Mouse (Mus musculus) stomach, postnatal 0 days (tissue): ENCODE measurements around the gene Mfsd4b3. TPM values are rescaled to one million over a fixed set of nuclear protein-coding genes. Genes with fewer than 3 reads are reported as not detected.

ENCODE experiments used
- ATAC-seq: fragments of 200-750 bp; cut with Nextera tagmentation; 2 replicates; pipeline ENCODE4 v1.8.0; 2017; ENCODE audit not compliant: low FRiP score, low TSS enrichment
- DNase-seq: peaks from one replicate; pipeline ENCODE4 v3.0.0-alpha.2; 2016; ENCODE audit warnings: low spot score
- H3K27ac ChIP-seq: fragments of 300-500 bp; sonication (generic); replicated peaks from 2 replicates; pipeline ENCODE4 v1.5.1; 2014; ENCODE audit warnings: mild to moderate bottlenecking, control low read depth
- H3K27me3 ChIP-seq: fragments of 300-500 bp; sonication (generic); 2 replicates; pipeline ENCODE4 v1.6.1; 2014; ENCODE audit warnings: low read length; ENCODE audit not compliant: control insufficient read depth, insufficient read depth
- H3K36me3 ChIP-seq: fragments of 300-500 bp; sonication (generic); 2 replicates; pipeline ENCODE4 v1.6.1; 2014; ENCODE audit warnings: low read length, mixed read lengths; ENCODE audit not compliant: control insufficient read depth, insufficient read depth
- H3K4me1 ChIP-seq: fragments of 300-500 bp; sonication (generic); replicated peaks from 2 replicates; pipeline ENCODE4 v1.6.1; 2014; ENCODE audit warnings: antibody characterized with exemption; ENCODE audit not compliant: control insufficient read depth, insufficient read depth
- H3K4me2 ChIP-seq: fragments of 300-500 bp; sonication (generic); replicated peaks from 2 replicates; pipeline ENCODE4 v1.6.1; 2014; ENCODE audit warnings: low read depth, mild to moderate bottlenecking, control low read depth, moderate library complexity
- H3K4me3 ChIP-seq: fragments of 300-500 bp; sonication (generic); 2 replicates; pipeline ENCODE4 v1.5.1; 2014; ENCODE audit warnings: low read depth, low read length, control low read depth
- H3K9ac ChIP-seq: fragments of 300-500 bp; sonication (generic); 2 replicates; pipeline ENCODE4 v1.6.1; 2014; ENCODE audit warnings: mild to moderate bottlenecking, low read length, control low read depth, mixed read lengths
- H3K9me3 ChIP-seq: fragments of 300-500 bp; sonication (generic); 2 replicates; pipeline ENCODE4 v1.6.1; 2016; ENCODE audit warnings: low read length; ENCODE audit not compliant: control insufficient read depth
- CTCF ChIP-seq: IDR thresholded peaks from 2 replicates; pipeline ENCODE4 v1.5.1; 2016; ENCODE audit warnings: antibody characterized with exemption, low read depth, mild to moderate bottlenecking, moderate library complexity
- EP300 ChIP-seq: optimal IDR thresholded peaks from 2 replicates; pipeline ENCODE3; 2016; ENCODE audit warnings: antibody characterized with exemption
- WGBS: fragments of 180-500 bp; shearing (Covaris S2); extraction: QIAGEN DNeasy Blood & Tissue Kit; methylation state at CpG from one replicate; pipeline ENCODE4 v1.1.7; 2014; 5-methylcytosine and 5-hydroxymethylcytosine counted together
- polyA plus RNA-seq: library from polyadenylated mRNA; unstranded; fragments of >200 nt; fragmentation: Nextera tagmentation; extraction: Ambion mirVana; gene quantifications from 2 replicates; pipeline ENCODE4 v1.2.1, GENCODE M21; 2015

Mfsd4b3 gene
- polyA plus RNA-seq, 1 experiment from 2014 or later, result 1.7 TPM

DNA sequence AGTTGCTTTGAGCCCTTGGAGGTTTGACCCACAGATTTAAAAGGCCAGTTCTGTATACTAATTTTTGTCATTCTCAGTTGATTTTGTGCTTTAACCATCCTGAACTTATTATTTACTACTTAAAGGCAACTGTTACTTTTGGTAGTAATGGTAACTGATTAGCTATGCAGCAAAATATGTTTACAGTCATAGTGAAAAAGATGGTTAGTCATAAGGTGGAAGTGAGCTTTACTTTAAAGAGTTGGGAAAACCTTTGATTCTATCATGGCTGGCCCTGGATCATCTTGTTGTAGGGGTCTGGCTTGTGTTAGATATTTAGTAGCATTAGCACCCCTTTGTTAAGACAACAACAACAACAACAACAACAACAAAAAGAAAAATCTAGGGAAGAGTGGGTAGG lies 47.3 kb downstream of the Mfsd4b3 start:
- no peaks in the 10 kb centered on the region for H3K4me1 ChIP-seq
- no peaks in the 10 kb centered on the region for H3K9me3 ChIP-seq
- no peak overlapping the region for H3K4me2 ChIP-seq
- no peak for ATAC-seq
- no peak for TF ChIP-seq EP300
- no peak for TF ChIP-seq CTCF
- no peak overlapping the region for H3K27ac ChIP-seq
- H3K36me3 ChIP-seq, result no peaks in the 10 kb centered on the region
- H3K9ac ChIP-seq, result no peak overlapping the region
- DNase-seq, result no peak
- H3K27me3 ChIP-seq, result no peaks in the 10 kb centered on the region
- H3K4me3 ChIP-seq, result no peak overlapping the region

DNA sequence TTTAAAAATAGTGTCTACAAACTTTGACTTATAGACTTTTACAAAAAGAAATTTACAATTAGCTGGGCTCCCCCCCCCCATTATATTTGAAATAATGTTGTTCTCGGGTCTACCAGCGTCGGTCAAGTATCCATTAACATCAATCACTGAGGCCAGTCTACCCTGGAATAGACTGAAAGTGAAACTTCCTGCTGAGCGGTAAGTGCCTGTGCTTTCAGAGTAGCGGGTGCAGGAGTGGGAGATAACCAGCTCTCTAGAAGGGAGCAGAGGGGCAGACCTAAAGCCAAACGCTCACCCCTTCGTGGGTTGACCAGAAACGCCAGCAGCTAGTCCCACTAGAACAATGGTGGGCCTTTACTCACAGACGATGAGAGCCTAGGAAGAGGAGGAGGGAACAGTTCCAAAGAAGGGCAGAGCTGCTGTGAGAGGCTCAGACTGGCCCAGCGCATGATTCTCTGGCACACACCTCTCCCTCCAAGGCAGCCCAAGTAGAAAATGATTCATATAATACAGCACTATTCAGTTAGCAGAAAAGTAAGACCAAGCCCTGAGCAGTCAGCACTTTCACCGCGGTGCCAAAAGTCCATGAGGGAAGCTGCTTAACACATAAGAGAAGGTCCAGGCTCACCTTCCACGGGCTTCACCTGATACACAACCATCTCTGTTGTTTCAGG lies 51.0 kb downstream of the Mfsd4b3 start:
- H3K9ac ChIP-seq, result no peak overlapping the region
- no peak for ATAC-seq
- H3K36me3 ChIP-seq, result no peaks in the 10 kb centered on the region
- no peak for DNase-seq
- H3K27me3 ChIP-seq, result no peaks in the 10 kb centered on the region
- no peaks in the 10 kb centered on the region for H3K4me1 ChIP-seq
- no peak overlapping the region for H3K4me3 ChIP-seq
- H3K4me2 ChIP-seq, result 0 out of 2 replicates have a peak overlapping the region, but pooled peaks have one; percentile 9
- no peaks in the 10 kb centered on the region for H3K9me3 ChIP-seq
- no peak overlapping the region for H3K27ac ChIP-seq
- 52% methylated on average over 13 of the region's 13 CpGs for WGBS
- TF ChIP-seq CTCF (no peak), EP300 (no peak)

DNA sequence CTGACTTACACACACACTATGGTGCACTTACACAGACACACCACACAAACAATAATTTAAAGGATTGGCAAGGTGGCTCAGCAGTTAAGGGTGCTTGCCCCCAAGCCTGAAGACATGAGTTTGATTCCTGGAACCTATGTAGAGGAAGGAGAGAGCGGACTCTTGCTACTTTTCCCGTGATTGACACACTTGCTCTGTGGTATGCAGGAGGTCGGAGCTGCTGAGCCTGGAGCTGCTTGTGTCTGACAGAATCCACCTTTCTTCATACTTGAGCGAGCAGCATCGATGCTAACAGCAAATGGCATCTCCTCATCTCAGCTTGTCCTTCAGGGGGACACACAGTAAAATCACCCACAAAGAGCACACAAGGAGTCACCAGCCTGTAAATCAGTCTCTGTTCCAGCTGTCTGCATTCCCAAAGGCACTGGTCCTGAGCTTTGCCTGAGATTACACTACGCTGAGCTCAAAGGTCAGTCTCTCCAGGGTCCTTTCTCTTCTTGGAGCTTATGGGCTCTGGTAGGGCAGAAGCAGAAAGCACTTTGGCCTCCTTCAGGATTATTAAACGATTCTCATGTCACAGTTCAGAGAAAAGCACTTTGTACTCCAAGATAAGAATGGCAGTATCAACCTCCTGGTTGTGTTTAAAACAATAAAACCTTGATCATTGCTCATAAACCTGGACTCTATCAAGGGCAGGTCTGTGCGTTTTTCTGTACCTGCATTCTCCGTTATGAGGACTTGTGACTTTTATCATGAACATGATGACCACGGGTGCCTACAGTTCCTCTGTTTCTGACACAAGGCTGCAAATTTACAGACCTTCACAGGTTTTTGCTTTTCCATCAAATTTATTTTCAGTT lies 52.9 kb downstream of the Mfsd4b3 start:
- no peaks in the 10 kb centered on the region for H3K4me1 ChIP-seq
- DNase-seq (no peak), ATAC-seq (0 out of 2 replicates have a peak, but pooled peaks have one; percentile 51)
- no peaks in the 10 kb centered on the region for H3K9me3 ChIP-seq
- no peaks in the 10 kb centered on the region for H3K36me3 ChIP-seq
- WGBS, result 69% methylated on average over 10 of the region's 10 CpGs
- H3K27me3 ChIP-seq, result no peaks in the 10 kb centered on the region
- TF ChIP-seq EP300 (no peak), CTCF (no peak)
- no peak overlapping the region for H3K27ac ChIP-seq
- no peak overlapping the region for H3K4me2 ChIP-seq
- H3K4me3 ChIP-seq, result no peak overlapping the region
- H3K9ac ChIP-seq, result no peak overlapping the region

DNA sequence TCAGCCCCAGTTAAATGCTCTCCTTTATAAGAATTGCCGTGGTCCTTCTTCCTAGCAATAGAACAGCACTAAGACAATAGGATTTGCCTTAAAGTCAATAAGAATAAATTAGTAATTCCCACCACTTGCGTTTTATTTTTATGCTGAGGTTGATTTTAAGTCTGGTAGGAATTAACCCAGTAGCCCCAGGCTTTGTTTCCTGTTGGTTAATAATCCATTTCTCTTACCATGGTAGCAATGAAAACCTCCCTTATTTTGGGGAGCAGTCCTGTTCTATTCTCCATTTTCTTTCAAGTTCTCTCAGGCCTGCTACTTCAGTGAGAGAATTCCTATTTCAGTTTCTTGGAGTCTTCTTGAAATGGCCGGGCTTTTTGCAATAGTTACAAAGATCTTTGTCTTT lies 55.8 kb downstream of the Mfsd4b3 start:
- Histone ChIP-seq H3K36me3 (no peaks in the 10 kb centered on the region), H3K4me1 (peaks cover 2% of the 10 kb centered on the region; the same call in 1 of the 2 replicates), H3K4me3 (no peak overlapping the region), H3K4me2 (no peak overlapping the region), H3K9me3 (no peaks in the 10 kb centered on the region), H3K27ac (no peak overlapping the region), H3K27me3 (no peaks in the 10 kb centered on the region), H3K9ac (no peak overlapping the region)
- ATAC-seq (no peak), DNase-seq (no peak)
- 79% methylated on average over 3 of the region's 3 CpGs for WGBS
- TF ChIP-seq EP300 (no peak), CTCF (no peak)

DNA sequence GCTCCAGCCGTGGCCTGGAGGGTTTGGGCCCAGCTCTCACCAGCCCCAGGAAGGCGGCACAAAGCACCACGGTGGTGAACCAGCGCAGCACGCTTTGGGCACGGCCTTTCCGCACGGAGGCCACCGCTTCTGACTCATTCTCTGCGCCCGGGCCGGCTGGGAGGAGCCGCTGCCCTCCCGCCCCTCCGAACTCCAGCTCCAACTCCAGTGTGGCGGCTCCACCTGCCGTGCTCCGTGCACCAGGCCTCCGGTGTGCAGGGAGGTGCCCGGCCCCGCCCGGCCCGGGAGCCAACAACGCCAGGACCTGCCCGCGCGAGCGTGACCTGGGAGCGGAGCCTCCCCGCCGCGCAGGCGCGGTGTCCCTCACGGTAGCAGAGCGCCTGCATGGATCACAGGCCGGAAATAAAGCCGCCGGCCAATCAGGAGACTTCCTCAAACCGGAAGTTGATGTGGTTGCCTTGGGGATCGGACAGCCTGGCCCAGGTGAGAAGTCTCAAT lies 61.0 kb downstream of the Mfsd4b3 start, which contains the start of gene Mfsd4b4:
Gene Mfsd4b4, minus strand, starts transcription at position 365 of the 498 bp plus-strand sequence.
- H3K27ac ChIP-seq, result peak within 1 kb of the TSS; percentile 89
- H3K9me3 ChIP-seq, result no peaks in the 10 kb centered on the region
- peak within 1 kb of the TSS; percentile 76 for H3K9ac ChIP-seq
- peak within 1 kb of the TSS; percentile 72 for H3K4me2 ChIP-seq
- no peaks in the 10 kb centered on the region for H3K27me3 ChIP-seq
- peaks cover 2% of the 10 kb centered on the region; the same call in 1 of the 2 replicates for H3K4me1 ChIP-seq
- no peak for TF ChIP-seq EP300
- TF ChIP-seq CTCF, result peak; percentile 43
- H3K36me3 ChIP-seq, result no peaks in the 10 kb centered on the region
- H3K4me3 ChIP-seq, result peak within 1 kb of the TSS; percentile 64
- ATAC-seq (peak; percentile 99), DNase-seq (peak; percentile 97)
- WGBS, result under 1% methylated on average over 38 of the region's 41 CpGs

Other genes with a start within 250 kb of the Mfsd4b3 start
- gene Rev3l, start 228.0 kb downstream of the Mfsd4b3 start, polyA plus RNA-seq, result 10.0 TPM in 2 replicates
- gene Mfsd4b4, start 60.9 kb downstream of the Mfsd4b3 start, polyA plus RNA-seq, result 1.8 and 1.9 TPM in 2 replicates
- gene Mfsd4b2, start 33.2 kb downstream of the Mfsd4b3 start, polyA plus RNA-seq, result not detected in 2 replicates
- gene Mfsd4b5, start 26.5 kb upstream of the Mfsd4b3 start, polyA plus RNA-seq, result 0.13 and 0.16 TPM in 2 replicates
- 0.07 and 0.22 TPM in 2 replicates for gene Mfsd4b1, start 65.1 kb upstream of the Mfsd4b3 start, polyA plus RNA-seq
- gene Slc16a10, start 182.1 kb upstream of the Mfsd4b3 start, polyA plus RNA-seq, result 2.5 and 2.6 TPM in 2 replicates